Mouse (Mus musculus) lung, embryonic 16.5 days (tissue): ENCODE measurements at regions not wholly inside any gene's neighbourhood (a gene's known extent, or its start where the extent isn't known, plus 50 kb on each side); places are given as distances from the start of the nearest gene placed in this dataset.

Experiments used
- ATAC-seq: fragments of 200-750 bp; cut with Nextera tagmentation; 2 replicates; pipeline ENCODE4 v1.8.0; 2017; ENCODE audit warnings: low read depth, mild to moderate bottlenecking, moderate library complexity
- H3K27ac ChIP-seq: fragments of 300-500 bp; sonication (generic); 2 replicates; pipeline ENCODE4 v1.5.1; 2014; ENCODE audit warnings: mild to moderate bottlenecking, control low read depth, low read length
- H3K27me3 ChIP-seq: fragments of 300-500 bp; sonication (generic); 2 replicates; pipeline ENCODE4 v1.6.1; 2014; ENCODE audit warnings: low read depth, low read length, mixed read lengths; ENCODE audit not compliant: control insufficient read depth, insufficient read depth
- H3K36me3 ChIP-seq: fragments of 300-500 bp; sonication (generic); 2 replicates; pipeline ENCODE4 v1.6.1; 2014; ENCODE audit warnings: low read length; ENCODE audit not compliant: control insufficient read depth, insufficient read depth
- H3K4me1 ChIP-seq: fragments of 300-500 bp; sonication (generic); replicated peaks from 2 replicates; pipeline ENCODE4 v1.6.1; 2014; ENCODE audit warnings: low read length, mixed read lengths; ENCODE audit not compliant: control insufficient read depth, insufficient read depth
- H3K4me2 ChIP-seq: fragments of 300-500 bp; sonication (generic); 2 replicates; pipeline ENCODE4 v1.6.1; 2014; ENCODE audit warnings: low read depth, low read length, control low read depth
- H3K4me3 ChIP-seq: fragments of 300-500 bp; sonication (generic); 2 replicates; pipeline ENCODE4 v1.5.1; 2014; ENCODE audit warnings: mild to moderate bottlenecking, low read length, control low read depth
- H3K9ac ChIP-seq: fragments of 300-500 bp; sonication (generic); 2 replicates; pipeline ENCODE4 v1.6.1; 2014; ENCODE audit warnings: low read length, control low read depth
- H3K9me3 ChIP-seq: fragments of 300-500 bp; sonication (generic); 2 replicates; pipeline ENCODE4 v1.6.1; 2016; ENCODE audit warnings: low read length; ENCODE audit not compliant: control insufficient read depth
- WGBS: fragments of 180-500 bp; shearing (Covaris S2); extraction: QIAGEN DNeasy Blood & Tissue Kit; methylation state at CpG from one replicate; pipeline ENCODE4 v1.1.7; 2014; 5-methylcytosine and 5-hydroxymethylcytosine counted together

DNA sequence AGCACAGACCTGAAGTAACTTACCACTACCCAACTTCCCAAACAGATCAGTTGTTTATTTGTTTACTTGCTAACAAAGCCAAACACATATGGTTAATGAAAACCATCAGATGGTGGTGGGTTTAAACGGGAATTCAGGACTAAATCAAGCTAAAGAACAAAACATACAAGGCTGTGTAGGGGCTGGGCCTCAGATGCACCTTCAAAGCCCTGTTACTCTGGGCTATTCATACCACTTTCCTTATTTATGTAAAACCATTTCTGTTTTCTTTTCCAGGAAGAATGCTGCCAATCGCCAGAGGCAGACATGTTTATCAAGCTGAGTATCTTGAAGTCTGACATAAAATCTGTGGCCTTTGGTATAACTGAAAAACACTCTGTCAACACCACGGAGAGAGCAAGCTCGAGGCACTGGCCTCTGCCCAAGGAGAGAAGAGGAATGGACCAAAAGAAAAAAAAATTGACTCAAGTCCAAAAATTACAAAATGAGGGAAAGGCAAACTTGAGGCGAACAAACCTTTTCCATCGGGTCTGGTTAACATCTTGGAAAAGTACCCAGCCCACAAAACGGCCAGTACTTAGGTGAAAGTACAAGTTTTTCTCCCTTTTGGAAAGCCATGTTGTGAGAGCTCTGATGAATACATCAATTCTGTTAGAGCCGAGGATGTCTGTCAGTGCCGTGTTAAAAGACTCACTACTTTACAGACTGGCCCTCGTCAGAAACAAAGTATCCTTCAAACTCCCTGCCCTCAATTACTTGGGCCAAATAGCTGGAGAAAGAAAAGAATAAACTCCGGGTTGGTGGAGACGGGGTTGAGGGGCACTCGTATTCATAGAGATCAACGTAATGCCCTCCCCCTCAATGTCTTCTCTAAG is 270.0 kb upstream of the Nfe2l3 start:
- H3K4me3 ChIP-seq, result no peak overlapping the region
- peak; percentile 47; the same call in 1 of the 2 replicates for ATAC-seq
- H3K27ac ChIP-seq, result peak overlapping the region; percentile 55
- peaks cover 9% of the 10 kb centered on the region for H3K4me1 ChIP-seq
- no peaks in the 10 kb centered on the region for H3K27me3 ChIP-seq
- H3K36me3 ChIP-seq, result no peaks in the 10 kb centered on the region
- no peak overlapping the region for H3K9ac ChIP-seq
- 37% methylated on average over 14 of the region's 14 CpGs for WGBS
- H3K9me3 ChIP-seq, result no peaks in the 10 kb centered on the region
- H3K4me2 ChIP-seq, result no peak overlapping the region

DNA sequence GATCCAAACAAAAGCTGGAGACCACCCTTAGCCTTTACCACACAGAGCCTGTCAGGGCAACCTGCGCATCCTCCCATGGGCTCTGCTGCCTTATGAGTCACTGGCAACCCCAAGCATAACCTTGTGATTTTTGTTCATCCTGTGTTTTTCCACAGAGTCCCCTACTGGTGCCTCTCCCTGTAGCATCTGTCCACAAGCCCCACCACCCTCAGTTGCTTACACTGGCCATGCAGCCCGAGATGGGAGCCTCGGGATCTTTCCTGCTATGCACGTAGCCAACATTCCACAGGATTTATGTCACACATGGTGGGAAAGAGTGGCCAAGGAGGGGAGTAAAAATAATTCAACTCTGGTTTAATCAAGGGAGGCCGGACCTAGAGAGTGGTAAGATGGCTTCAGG is 269.2 kb upstream of the Nfe2l3 start:
- peak; percentile 53; the same call in 1 of the 2 replicates for ATAC-seq
- no peaks in the 10 kb centered on the region for H3K27me3 ChIP-seq
- H3K4me2 ChIP-seq, result no peak overlapping the region
- H3K9ac ChIP-seq, result no peak overlapping the region
- H3K4me1 ChIP-seq, result peaks cover 9% of the 10 kb centered on the region
- peak overlapping the region; percentile 55 for H3K27ac ChIP-seq
- no peaks in the 10 kb centered on the region for H3K9me3 ChIP-seq
- no peak overlapping the region for H3K4me3 ChIP-seq
- no peaks in the 10 kb centered on the region for H3K36me3 ChIP-seq
- 34% methylated on average over 5 of the region's 5 CpGs for WGBS

DNA sequence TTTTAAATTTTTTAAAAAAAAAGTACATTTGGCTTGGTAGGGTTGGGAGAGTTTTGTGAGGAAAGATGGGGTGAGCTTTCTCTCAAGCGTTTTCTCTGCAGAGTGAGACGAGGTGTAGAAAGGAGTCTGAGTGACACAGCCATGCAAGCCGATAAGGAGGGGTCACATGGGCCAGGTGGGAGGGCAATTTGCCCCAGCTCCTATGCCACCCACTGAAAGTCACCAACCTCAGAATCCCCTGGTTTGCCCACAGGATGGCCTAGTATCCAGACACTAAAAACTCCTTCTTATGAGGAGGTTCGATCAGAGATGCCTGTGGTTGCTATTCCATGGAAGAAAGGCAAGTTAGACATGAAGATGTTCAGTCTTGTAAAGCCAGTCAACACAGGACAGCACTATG is 268.6 kb upstream of the Nfe2l3 start:
- H3K4me1 ChIP-seq, result peaks cover 13% of the 10 kb centered on the region
- 60% methylated on average over 4 of the region's 4 CpGs for WGBS
- H3K9ac ChIP-seq, result 0 out of 2 replicates have a peak overlapping the region, but pooled peaks have one; percentile 5
- H3K36me3 ChIP-seq, result no peaks in the 10 kb centered on the region
- no peak overlapping the region for H3K4me3 ChIP-seq
- no peak for ATAC-seq
- no peaks in the 10 kb centered on the region for H3K27me3 ChIP-seq
- H3K9me3 ChIP-seq, result no peaks in the 10 kb centered on the region
- no peak overlapping the region for H3K4me2 ChIP-seq
- H3K27ac ChIP-seq, result peak overlapping the region; percentile 23; the same call in 1 of the 2 replicates

DNA sequence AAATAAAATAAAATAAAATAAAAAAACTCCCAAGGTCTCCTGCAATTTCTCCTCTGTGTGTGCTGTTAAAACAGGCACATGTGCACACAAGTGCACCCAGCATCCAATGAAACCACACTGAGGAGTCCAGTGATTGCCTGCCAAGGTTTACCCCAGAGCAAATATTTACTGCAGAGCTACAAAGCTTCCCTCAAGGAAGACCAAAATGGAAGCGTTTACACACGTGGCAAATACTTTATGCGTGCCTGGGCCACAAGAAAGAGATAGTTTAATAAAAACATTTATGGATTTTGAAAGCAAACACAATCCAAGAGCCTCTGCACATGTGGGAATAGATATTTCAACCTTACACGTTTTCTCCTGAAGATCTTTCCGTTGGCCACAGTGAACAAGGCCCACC is 265.4 kb upstream of the Nfe2l3 start:
- no peak overlapping the region for H3K4me2 ChIP-seq
- no peaks in the 10 kb centered on the region for H3K27me3 ChIP-seq
- no peaks in the 10 kb centered on the region for H3K36me3 ChIP-seq
- peak overlapping the region; percentile 30; the same call in 1 of the 2 replicates for H3K27ac ChIP-seq
- 43% methylated on average over 5 of the region's 5 CpGs for WGBS
- peaks cover 14% of the 10 kb centered on the region for H3K4me1 ChIP-seq
- ATAC-seq, result no peak
- H3K9me3 ChIP-seq, result no peaks in the 10 kb centered on the region
- no peak overlapping the region for H3K9ac ChIP-seq
- H3K4me3 ChIP-seq, result no peak overlapping the region

DNA sequence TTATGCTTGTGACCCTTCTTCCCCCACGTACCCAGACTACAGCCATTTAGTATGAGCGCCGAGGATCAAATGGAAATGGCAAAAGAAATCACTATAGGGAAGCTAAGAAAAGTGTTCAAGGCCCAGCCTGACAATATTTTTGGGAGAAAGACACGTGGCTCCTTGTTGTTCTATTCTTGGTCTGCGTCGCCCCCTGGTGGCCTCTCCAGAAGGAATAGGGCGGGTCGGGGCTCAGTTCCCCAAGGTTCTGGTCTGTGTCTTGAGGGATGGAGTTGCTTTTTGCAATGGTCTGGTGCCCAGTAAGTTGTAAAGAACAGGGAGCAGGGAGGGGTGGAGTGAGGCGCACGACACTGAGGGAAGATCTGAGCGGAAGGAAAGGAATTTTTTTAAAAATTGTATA is 264.4 kb upstream of the Nfe2l3 start:
- Histone ChIP-seq H3K4me2 (peak overlapping the region; percentile 54), H3K4me1 (peaks cover 9% of the 10 kb centered on the region), H3K9me3 (no peaks in the 10 kb centered on the region), H3K9ac (no peak overlapping the region), H3K4me3 (no peak overlapping the region), H3K27me3 (peaks cover 3% of the 10 kb centered on the region; the same call in 1 of the 2 replicates), H3K27ac (0 out of 2 replicates have a peak overlapping the region, but pooled peaks have one; percentile 8), H3K36me3 (no peaks in the 10 kb centered on the region)
- peak; percentile 22; the same call in 1 of the 2 replicates for ATAC-seq
- 2% methylated on average over 11 of the region's 11 CpGs for WGBS

DNA sequence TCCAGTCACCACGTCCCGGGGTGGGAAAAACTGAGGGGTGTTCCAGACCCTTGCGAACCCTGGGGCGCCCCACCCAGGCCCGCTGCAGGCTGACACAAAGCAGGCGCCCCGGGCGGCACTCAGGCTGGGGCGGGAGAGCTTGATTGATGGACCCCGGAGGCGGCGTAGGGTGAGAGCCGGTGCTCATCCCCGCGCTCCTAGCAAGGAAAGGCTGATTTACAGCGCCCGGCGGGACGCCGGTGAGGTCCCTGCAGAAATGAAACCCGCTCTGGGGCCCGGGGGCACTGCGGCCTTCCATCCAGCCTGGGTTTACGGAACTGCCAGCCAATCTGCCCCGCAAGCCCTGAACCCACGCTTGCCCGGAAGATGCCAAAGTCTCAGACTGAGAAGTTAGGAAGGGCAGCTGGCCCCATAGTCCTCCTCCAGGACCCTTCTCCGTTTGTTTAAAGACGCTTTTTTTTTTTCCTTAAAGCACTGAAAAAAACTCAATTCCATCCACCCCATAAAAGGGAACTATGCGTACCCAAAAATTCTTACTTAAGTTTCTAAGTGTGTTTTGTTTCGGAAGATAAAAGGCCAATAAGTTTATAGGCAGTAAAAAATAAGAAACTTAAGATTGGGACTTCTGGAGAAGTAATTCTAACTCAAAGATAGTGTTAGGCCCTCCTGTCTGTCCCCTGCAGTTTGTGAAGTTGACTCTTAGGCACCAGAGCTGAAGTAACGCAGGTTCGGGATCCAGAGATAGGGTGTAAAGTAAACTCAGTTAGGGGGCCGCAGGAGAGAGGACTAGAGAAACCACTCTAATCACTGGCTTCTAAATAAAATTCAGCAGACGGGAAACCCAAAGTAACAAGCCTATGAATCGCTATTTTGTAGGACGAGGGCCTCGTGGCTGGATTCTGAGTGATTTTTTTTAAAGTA is 263.4 kb upstream of the Nfe2l3 start:
- Histone ChIP-seq H3K9me3 (no peaks in the 10 kb centered on the region), H3K36me3 (no peaks in the 10 kb centered on the region), H3K4me3 (peak overlapping the region; percentile 39), H3K9ac (peak overlapping the region; percentile 62), H3K27ac (peak overlapping the region; percentile 92), H3K4me1 (peaks cover 5% of the 10 kb centered on the region; the same call in 1 of the 2 replicates), H3K4me2 (peak overlapping the region; percentile 54), H3K27me3 (peaks cover 11% of the 10 kb centered on the region)
- WGBS, result 11% methylated on average over 38 of the region's 38 CpGs
- peak; percentile 3; the same call in 1 of the 2 replicates for ATAC-seq

DNA sequence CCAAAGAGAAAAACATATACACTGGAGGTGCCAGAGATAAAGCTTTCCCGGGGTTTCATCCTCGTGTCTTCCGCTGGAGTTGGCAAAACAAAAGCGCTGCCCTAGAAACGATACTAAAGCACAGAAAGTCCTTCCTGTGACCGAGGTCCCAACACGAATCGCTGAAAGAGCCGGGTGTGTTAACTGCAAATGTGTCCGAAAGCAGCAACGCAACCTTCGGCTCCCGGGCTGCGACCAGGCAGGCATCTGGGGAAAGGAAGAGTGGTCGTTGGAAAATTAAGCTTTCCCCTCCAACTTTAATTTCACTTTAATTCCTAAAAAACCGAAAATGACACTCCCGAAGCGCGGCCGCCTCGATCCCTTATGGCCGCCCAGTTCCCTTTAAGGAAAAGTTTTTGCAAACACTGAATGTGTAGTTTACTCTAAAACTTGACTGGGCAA is 262.5 kb upstream of the Nfe2l3 start:
- Histone ChIP-seq H3K9ac (peak overlapping the region; percentile 59), H3K9me3 (no peaks in the 10 kb centered on the region), H3K27me3 (peaks cover 20% of the 10 kb centered on the region), H3K4me3 (peak overlapping the region; percentile 39), H3K36me3 (no peaks in the 10 kb centered on the region), H3K27ac (peak overlapping the region; percentile 92), H3K4me2 (peak overlapping the region; percentile 51), H3K4me1 (peaks cover 9% of the 10 kb centered on the region; the same call in 1 of the 2 replicates)
- 1% methylated on average over 22 of the region's 22 CpGs for WGBS
- no peak for ATAC-seq

DNA sequence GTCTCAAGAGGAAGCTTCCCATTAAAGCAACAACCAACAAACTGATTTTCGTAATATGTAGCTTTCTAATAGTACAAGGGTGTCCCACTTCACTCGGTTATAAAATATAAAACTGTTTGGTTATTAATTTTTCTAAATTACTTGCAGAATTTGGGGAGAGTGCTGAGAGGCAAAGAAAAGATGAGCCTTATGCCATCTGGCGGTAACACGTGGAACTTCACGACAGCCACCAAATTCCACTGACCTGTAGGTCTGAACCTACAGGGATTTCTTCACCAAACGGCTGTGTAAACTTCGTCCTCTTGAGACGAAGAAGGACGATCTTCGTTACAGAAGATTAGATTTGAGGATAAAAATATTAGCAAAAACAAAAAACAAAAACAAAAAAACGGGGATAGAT is 262.1 kb upstream of the Nfe2l3 start:
- peak overlapping the region; percentile 92 for H3K27ac ChIP-seq
- peak; percentile 44 for ATAC-seq
- under 1% methylated on average over 11 of the region's 11 CpGs for WGBS

More for the DNA sequence above, 262.1 kb upstream of the Nfe2l3 start:
- Histone ChIP-seq H3K9me3 (no peaks in the 10 kb centered on the region), H3K4me3 (peak overlapping the region; percentile 39), H3K9ac (peak overlapping the region; percentile 59), H3K4me1 (peaks cover 9% of the 10 kb centered on the region; the same call in 1 of the 2 replicates), H3K27me3 (peaks cover 25% of the 10 kb centered on the region), H3K36me3 (no peaks in the 10 kb centered on the region), H3K4me2 (peak overlapping the region; percentile 51)
